Mouse (Mus musculus) lung, postnatal 25 days (tissue): ENCODE results near the gene Gh.

Source experiments
- DNase-seq: peaks from one replicate; pipeline ENCODE4 v3.0.0; 2022; ENCODE audit warnings: low spot score

Gh gene

GRCm38 (mm10) chr11:106268326-106269059, 33.2 kb downstream of the Gh start:
- peak; percentile 88 for DNase-seq

- DNase-seq, result no peak
Measured at GRCm38 (mm10) chr11:106267871-106268270, 33.8 kb downstream of the Gh start.

- DNase-seq, result peak; percentile 77
Measured at GRCm38 (mm10) chr11:106267311-106267852, 34.3 kb downstream of the Gh start.

- DNase-seq, result no peak
Measured at GRCm38 (mm10) chr11:106266431-106266830, 35.2 kb downstream of the Gh start.

GRCm38 (mm10) chr11:106265570-106265969, 36.1 kb downstream of the Gh start:
- DNase-seq, result no peak

- no peak for DNase-seq
Measured at GRCm38 (mm10) chr11:106264988-106265387, 36.7 kb downstream of the Gh start.

GRCm38 (mm10) chr11:106263963-106264362, 37.7 kb downstream of the Gh start:
- DNase-seq, result no peak

GRCm38 (mm10) chr11:106260826-106261450, 40.7 kb downstream of the Gh start:
- DNase-seq, result no peak

GRCm38 (mm10) chr11:106256775-106257174, 44.9 kb downstream of the Gh start:
- DNase-seq, result peak; percentile 57

GRCm38 (mm10) chr11:106255685-106256451, 45.8 kb downstream of the Gh start, which contains the start of the genes Ftsj3 and Psmc5:
Gene Ftsj3, minus strand, starts transcription at chr11:106256079.
Gene Psmc5, plus strand, starts transcription at chr11:106256154.
- peak; percentile 98 for DNase-seq

- DNase-seq, result no peak
Measured at GRCm38 (mm10) chr11:106255174-106255573, 46.5 kb downstream of the Gh start.

- DNase-seq, result no peak
Measured at GRCm38 (mm10) chr11:106254767-106255166, 46.9 kb downstream of the Gh start.
